Mouse (Mus musculus) gastrocnemius, postnatal 25 days (tissue): Measurements from ENCODE around the gene Saxo2. TPM values are rescaled to one million over a fixed set of nuclear protein-coding genes. Genes with fewer than 3 reads are reported as not detected.

Source experiments
- DNase-seq: peaks from one replicate; pipeline ENCODE4 v3.0.0; 2022
- long read RNA-seq, 2 experiments: library from polyadenylated mRNA; stranded (forward); transcript quantifications; one replicate each; pipeline ENCODE4 v2.0.0; 2021
- total RNA-seq, 2 experiments: library from RNA; stranded (reverse); gene quantifications; 1 replicate in 1 of 2; 2 replicates in 1 of 2; pipeline ENCODE4 v1.2.3; 2021

The Saxo2 gene
- 1 to 10 TPM; 1.3 to 1.9 TPM for total RNA-seq
- long read RNA-seq, experiment 1, transcript Saxo2-202 (2 exons, 430 nt), result major isoform, 9 of 9 reads
- long read RNA-seq, experiment 1, partial matches to known transcripts, result 0 of 9 reads
- long read RNA-seq, experiment 1, other reads (novel, unspliced or antisense), result 0 of 9 reads
- long read RNA-seq, experiment 2, transcript Saxo2-202 (2 exons, 430 nt), result major isoform, 12 of 13 reads
- long read RNA-seq, experiment 2, partial matches to known transcripts, result 0 of 13 reads
- long read RNA-seq, experiment 2, other reads (novel, unspliced or antisense), result 1 of 13 reads

DNA sequence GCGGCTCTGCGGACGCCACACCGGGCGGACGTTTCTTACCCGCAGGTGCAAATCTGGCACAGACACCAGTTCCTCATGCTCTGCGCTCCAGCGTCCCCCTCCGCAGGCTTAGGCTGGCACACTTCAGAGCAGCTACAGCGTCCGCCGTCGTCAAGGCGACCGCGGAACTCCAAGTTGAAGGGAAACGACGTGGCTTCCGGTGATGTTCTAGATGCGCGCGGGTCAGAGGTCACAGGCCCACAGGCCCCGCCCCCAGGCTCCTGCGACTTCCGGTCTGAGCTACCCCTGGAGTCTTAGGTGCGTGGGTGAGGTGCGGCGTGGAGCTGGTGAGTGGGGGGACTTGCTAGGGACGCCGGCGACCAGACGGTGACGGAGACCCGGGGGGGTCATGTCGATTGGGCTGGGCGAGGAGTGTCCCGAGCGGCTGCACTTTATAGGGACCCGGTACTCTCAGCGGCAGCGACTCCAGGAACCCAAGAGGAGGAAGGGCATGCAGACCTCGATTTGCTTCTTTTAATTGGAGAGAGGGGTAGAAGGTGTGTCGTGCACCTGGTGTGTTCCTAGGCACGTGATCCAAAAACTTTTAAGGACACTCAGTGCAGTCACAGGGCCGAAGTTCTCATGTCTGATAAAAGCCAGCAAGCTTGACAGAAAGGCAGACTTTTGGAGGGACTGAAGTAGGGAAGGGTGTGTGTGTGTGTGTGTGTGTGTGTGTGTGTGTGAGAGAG, at the start of gene Saxo2, which contains the start of gene Efl1:
Saxo2 (minus strand) TSS at position 176 of the 728 bp plus-strand sequence.
Efl1 (plus strand) TSS at position 262 of the 728 bp plus-strand sequence.
- peak; percentile 90 for DNase-seq

DNA sequence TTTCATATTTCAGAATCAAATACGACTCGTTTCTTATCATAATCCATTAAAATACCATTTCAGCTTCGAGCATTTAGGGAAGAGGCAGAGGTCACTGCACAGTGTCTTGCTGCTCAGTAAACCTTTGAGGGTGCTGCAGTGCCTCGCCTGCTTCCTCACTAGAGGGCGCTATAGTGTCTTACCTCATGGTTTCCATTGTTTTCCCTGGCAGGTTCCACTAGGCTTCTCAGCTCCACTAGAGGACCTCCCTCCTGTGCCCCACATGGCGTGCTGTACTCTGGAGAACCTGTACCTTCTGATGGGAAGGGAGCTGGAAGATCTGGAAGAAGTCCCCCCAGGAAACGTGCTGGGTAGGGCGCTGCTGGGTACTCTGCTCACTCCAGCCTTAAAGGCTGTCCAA, 49.3 kb upstream of the Saxo2 start:
- DNase-seq, result no peak

DNA sequence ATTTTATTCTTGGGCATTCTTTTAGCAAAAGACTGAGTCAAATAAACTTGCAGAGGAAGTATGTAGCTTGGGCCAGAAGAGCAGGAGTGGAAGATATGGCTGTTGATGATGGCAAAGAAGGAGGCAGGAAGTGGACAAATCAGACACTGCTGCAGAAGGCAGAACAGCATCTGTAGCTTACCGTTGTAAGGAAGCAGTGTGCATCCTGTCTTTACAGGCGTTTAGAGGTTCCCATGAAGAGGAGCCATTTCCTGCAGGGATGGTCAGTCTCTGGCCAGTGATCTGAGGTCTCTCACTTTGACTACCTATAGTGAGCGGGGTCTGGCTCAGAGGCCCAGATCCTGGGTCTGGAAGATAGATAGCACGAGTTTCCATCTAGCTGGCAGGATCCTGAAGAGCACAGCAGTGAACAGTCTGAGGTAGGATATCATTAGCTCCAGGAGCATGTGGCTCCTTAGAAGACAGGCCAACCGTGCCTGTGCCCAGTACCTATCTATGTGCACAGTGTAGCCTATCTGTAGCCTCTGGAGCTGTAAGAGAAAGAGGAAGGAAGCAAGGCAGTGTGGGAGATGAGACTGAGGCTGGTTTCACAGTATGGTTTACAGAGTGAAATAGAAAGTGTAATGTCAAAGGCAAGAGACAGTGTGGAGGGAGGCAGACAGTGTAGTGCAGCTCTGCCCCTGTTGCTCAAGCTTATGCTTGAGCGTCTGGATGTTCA, 42.9 kb upstream of the Saxo2 start:
- DNase-seq, result no peak

DNA sequence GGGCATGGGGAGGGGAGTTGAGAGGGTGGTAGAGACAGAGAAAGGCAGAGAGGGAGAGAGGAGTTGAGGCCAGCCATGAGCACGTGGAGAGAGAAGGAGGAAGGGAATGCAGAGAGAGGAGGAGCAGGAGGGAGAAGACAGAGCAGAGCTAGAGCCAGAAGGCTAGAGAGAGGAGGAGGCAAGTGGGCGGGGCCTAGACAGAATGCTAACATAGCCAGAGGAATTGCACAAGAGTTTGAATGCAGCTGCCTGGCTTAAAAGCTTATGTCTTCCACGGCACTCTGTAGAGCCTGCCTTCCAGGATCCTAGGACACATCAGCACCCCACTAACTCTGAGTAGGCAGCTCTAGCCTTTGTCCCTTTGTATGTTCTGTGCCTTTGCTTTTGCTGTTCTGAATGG, 40.4 kb upstream of the Saxo2 start:
- DNase-seq, result peak; percentile 60

DNA sequence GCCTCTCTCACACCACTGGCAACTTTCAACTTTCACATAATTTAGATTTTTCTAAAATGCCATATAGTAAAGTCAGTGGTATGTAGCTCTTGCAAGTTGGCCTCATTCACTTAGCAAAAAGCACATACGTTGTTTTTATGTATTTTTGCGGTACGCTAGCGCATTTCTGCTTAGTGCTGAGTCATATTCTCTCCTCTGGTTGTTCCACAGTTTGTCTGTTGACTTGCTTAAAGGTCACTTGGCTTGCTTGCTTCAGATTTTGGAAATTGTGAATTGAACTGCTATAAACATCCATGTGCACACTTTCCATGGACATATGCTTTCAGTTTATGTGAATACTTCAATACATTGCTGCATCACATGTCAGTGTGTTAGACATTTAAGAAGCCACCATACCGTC, 31.6 kb upstream of the Saxo2 start:
- no peak for DNase-seq

DNA sequence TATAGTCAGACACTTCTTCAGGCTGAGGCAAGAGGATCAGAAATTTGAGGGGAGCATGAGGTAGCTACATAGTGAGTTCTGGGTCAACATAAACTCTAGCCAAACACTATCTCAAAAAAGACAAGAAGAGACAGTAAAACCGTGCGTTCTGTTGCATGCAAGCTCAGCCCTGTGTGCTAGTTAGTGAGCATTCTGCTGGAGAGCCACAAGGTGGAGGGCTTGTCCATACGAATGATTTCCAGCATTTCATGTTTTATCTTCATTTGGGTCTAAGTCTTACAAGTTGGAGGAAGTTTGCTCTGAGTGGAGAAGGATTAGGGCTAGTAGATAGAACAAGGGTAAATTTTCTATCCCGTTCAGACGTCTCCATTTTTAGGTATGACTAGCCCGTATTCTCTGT, 28.5 kb upstream of the Saxo2 start:
- no peak for DNase-seq

DNA sequence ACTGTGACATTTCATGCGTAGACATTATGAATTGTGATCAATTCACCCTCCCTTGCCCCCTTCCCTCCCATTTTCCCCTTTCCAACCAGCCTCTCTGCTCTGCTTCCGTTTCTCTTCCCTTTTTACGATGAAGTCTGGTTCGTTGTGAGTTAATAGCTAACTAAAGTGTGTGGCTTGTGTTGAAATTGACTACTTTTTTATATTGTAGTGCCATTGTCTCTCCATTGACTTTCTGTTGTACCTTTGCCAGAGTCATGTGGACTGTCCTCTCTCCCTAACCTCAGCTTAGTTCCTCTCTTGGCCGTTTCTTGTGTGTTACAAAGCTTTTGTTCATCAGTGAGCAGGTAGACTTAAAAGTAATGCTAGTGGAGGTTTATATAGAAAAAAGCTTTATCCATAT, 27.7 kb upstream of the Saxo2 start:
- DNase-seq, result no peak

DNA sequence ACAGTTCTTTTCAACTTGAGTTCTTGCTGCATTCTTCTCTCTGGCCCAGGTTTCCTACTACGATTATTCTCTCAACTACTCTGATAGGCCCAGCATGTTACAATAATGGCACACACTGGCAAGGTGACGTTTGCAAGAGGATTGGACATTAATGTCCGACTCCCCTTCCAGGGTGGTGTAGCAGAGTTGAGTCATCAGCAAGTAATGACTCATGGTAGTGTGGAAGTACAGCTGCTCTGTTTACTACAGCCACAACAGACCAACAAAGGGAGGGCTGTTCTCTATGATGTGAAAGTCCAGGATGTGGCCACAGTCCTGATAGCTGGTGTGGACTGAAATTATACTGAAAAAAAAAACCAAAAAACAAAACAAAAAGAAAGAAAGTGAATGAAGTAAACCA, 16.3 kb upstream of the Saxo2 start:
- no peak for DNase-seq

DNA sequence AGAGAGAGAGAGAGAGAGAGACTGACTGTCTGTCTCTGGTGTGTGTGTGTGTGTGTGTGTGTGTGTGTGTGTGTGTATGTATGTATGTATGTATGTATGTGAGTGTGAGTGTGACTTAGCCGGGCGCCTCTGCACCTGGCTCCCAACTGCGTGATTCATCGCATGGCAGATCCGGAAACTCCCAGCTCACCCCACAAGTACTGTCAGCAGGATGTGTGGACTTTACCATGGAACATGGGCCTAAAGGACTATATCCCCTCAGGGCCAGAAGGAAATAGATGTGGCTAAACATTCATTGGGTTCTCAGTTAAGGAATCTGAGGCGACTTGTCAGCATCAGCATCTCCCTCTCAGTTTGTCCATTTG, 735 bp upstream of the Saxo2 start:
- no peak for DNase-seq

DNA sequence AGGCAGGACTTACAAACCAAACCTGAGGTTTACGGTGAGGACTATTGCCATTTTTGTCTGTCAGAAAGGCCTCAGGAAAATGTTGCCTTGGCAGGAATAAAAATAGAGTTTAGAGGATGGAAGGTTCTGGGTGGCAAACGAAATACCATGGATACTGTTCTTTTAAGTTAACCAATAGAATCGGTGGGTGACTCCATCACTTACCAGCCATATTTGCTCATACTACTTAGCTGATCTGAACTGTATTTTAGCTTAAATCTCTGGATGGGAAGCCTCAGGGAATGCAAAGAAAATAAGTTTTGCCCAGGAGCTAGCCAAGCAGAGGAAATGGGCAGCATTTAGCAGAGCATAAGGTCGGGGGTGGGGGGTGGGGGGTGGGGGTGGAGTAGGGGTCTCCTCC, 419 bp downstream of the Saxo2 start:
- no peak for DNase-seq

DNA sequence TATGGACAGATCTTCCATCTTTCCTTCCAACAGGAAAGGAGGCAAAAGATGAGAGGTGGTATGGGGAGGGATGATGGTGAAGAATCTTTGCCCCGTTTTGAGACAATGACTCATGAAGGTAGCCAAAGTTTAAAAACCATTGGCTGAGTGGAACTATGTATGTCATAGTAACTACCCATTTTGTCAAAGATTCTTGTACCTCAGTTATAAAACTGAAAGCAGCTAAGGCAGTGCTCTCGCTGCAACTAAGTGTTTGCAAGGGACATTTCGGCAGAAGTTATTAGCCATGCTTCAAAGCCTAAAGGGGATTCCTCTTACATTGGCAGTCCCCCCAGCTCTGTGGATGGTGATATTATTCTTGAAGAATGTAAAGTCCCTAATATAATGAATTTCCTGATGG, 1.1 kb downstream of the Saxo2 start:
- DNase-seq, result no peak

DNA sequence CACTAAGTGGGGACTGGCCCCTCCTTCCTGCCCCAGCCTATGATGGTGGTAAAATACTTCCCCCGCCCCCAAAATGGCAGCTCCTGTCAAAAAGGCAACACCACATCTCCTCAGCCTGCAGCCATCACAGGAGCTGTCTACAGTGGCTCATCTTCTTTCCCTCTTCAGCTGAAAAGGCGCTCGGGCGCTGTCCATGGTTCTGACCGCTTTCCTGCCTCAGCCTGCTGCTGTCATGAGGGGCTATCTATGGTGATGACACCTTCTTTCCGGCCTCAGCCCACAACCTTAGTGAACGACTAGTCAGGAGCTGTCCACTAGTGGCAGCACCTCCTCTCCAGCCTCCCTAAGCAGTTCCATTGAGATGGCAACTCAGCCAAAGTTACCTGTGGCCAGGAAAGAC, 23.0 kb downstream of the Saxo2 start:
- no peak for DNase-seq

DNA sequence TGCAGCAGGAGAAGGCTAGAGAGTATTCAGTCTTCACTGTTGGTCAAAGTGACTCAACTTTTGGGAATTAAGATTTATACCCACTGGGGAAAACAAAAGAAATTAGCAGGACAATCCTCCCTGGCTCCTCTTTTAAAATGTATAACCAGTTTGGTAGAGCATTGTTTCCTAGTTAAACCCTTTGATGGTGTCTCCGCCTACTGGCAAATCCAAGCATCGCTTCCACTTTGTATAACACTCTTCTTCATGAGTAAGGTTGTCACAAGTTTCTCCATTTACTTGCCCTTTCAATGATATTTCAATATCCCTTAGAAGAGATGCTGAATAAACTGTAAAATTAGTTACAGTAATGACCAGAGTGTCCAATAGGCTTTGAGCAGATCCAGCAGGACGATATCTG, 38.7 kb downstream of the Saxo2 start:
- DNase-seq, result no peak

DNA sequence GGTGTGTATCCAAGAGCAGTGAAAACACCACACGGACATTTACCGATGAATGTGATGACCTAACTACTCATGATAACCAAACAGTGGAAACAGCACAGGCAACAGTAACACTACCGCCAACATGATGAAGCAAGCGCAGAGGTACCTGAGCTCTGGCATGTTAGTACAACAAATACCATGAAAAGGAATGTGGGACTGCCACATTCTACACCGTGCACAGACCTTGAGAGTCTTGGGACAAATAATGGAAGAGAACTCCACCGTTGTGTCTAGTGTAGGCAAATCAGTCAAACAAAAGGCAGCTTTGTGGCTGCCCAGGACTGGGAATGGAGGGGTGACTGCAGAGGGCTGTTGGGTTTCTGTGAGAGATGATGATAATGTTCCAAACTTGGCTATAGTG, 42.9 kb downstream of the Saxo2 start:
- no peak for DNase-seq

DNA sequence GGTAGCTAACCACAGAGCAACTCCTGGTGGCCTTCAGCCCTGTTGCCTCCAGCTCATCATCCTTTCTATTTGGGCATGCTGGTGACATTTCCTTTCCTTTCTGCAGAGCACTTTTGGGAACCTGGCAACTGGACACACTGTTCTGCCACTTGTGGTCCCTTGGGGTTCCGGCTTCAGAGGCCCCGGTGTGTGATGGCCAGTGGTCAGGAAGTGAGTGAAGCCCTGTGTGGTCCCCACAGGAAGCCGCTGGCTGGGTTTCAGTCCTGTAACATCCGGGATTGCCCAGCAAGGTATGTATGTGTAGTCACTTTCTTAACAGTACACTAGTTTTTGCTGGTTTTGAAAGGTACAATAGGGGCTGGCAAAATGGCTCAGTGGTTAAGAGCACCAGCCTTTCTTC, 46.3 kb downstream of the Saxo2 start:
- no peak for DNase-seq

DNA sequence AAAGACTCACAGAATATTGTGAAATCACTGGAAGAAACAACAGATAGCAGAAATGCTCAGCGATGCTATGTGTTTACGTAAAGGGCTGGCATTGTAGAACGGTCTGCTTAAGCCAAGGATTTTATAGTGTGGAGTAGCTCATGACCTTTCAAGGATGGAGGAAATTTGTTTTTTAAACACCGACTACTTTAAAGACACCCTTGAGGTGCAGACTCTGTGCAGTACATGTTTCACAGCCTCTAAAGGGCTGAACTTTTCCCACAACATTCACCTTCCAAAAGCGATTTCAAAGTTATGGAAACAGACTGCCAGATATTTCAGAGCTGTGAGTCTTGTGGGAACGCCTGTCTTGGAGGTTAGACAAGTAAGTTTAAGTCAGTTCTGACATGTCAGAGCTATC, 57.4 kb downstream of the Saxo2 start:
- no peak for DNase-seq

Other genes with a start within 250 kb of the Saxo2 start
- gene Efl1, start 86 bp upstream of the Saxo2 start, total RNA-seq, result 1 to 10 TPM; 6.7 to 7.4 TPM
- 1 to 10 TPM in 1 of 2 experiments, under 1 TPM in 1; 0.80 to 1.1 TPM for gene Mex3b, start 218.8 kb upstream of the Saxo2 start, total RNA-seq